Mouse (Mus musculus) kidney, adult 18-20 months (tissue): ENCODE results near the gene Cdt1.

Experiments
- DNase-seq: peaks from one replicate; pipeline ENCODE4 v3.0.0; 2021

Gene Cdt1

GRCm38 (mm10) chr8:122567361-122568108, at the start of gene Cdt1:
TSS of gene Cdt1 (plus strand) at chr8:122568015.
- peak; percentile 95 for DNase-seq

DNA sequence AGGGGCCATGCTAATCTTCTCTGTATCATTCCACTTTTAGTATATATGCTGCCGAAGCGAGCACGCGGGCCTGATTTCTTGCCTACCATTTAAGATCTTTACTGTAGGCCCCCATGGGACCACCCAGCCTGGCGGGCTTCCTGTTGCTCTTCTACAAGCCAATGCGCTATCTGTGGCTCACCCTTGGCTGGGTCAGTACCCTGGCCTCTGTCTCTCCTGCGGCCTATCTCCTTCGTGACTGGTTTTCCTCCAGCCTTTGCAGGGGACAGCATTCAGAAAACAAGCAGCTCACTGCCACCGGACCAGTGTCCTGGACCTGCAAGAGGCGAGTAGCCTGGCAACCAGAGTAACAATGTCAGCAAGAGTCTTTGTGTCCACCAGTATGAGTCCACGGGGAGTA, 47.2 kb upstream of the Cdt1 start:
- no peak for DNase-seq

DNA sequence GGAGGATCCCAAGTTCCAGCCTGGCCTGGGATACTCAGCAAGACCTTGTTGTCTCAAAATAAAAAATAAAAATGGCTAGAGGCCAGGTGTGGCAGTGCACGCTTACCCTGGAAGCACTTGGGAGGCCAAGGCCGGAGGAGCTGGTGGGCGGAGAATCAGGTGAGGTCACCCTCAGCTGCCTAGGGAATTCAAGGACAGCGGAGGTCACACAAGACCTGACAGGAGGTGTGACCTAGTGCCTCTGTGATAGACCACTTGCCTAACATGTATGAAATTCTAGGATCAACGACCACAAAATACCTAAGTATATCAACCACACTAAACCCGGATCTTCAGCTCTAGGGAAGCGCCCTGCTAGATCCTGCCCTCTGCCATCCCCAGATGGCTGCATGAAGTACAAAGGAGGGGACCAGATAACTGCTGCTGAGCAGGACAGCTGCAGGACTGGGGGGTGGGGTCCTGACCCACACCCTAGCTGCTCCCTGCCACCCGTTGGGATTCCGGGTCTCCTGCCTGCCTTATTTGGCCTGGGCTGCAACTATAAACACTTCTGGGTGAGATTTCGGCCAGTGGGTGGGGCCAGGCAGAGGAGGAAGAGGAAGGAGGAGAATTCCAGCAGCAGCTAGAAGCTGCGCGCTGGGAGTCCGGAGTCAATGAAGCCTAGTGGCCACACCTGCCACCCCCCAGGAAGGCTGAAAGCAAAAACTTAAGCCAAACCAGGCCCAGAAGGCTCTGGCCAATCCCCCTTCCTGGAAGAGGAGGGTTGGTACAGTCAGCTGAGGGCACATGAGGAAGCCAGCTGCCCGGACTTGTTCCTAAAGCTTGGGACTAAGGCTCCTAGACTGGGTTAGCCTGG, 44.8 kb upstream of the Cdt1 start:
- peak; percentile 88 for DNase-seq

DNA sequence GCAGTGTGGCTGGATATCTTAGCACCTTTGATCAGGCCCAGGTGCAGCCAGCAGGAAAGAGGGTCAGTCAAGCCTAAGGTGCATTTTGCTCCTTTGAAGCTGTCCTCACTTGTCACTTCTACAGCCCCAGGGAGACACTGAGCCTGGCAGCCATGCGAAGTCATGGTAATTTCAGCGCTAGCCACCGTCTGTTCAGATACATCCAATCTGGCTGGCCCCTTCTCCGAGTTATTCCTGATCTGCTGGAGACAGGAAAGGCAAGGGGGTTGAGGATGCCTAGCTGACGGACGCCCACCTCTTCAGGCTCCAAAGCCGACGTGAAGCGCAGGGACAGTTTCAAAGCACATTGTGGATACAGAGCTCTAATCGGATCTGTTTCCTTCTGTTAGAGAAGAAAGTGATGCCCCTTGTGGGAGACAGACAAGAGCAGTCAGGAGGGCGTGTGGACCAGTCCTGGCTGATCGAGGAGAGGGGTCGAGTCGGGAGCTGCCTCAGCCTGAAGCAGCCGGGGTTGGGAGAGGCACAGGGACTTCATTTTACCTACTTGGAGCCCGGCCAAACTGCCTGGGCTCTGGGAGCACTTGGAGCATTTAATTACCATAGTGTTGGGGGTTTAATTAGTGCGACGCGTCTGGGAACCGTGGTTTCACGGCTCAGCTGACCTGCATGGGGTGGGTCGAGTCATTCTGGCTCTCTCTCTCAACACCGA, 44.0 kb upstream of the Cdt1 start:
- DNase-seq: peak; percentile 77

DNA sequence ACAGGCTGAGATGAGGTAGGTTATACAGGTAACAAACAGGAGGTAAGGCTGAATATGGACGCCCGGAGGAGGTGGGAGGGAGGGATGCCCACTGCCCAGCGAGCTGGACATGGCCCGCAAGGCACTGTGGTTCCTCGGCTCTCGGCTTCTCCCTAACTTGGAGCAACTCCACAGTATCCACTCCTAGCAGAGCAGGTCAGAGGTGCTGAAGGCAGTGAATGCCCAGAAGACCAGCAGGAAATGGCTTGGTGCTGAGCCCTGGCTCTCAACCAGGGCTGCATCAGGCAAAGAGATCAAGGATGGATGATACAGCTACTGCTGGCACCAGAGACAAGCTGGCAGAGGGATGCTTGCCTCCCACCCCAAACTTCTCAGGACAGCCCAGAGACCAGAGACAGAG, 43.3 kb upstream of the Cdt1 start:
- DNase-seq: peak; percentile 62

DNA sequence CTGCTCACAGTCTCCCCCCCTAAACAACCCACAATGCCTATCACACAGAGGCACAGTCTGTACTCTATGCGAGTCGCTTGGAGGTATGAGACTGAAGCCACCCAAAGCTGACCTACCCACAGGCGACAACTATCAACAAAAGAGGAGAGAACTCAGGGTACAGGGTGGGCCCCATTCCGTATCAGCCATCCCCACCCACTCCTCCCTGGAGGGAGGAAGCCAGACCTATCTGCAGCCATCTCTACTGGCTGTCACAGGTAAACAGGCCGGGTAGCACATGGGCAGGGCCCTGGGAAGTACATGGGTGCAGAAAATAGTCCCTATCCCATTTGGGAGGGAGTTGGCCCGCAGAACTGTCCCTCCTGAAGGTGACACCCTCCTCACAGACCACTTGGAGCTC, 42.8 kb upstream of the Cdt1 start:
- DNase-seq: no peak

- no peak for DNase-seq
Measured at GRCm38 (mm10) chr8:122526084-122526483, 41.7 kb upstream of the Cdt1 start.

DNA sequence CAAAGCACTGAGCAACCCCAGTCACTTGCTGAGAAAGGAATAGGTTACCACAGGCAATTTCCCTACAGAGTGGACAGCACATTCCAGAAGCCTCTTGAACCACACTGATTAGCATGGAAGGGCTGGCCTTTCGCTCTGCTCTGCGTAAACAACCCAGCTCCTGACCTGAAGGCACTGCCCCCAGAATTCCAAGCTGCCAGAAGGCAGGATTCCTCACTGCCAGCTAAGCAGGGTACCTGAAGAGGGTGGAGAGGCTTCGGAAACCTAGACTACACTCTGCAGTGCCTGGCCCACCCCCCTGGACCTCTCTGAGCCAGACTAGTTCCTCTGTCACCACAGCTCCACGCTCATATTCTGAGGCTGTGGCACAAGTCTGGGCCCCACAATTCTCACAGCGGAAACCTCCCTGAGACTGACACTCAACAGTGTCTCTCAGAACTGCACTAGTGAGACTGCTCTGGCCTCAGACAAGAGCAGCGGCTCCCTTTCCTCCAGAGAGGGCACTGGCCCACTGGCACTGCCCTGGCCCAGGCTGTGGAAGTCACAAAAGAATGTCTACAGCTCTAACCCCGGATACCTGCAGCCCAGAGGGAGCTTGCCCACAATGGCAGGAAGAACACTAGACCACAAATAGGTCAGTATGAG, 41.2 kb upstream of the Cdt1 start:
- DNase-seq: peak; percentile 78

- no peak for DNase-seq
Measured at GRCm38 (mm10) chr8:122527937-122528336, 39.9 kb upstream of the Cdt1 start.

DNA sequence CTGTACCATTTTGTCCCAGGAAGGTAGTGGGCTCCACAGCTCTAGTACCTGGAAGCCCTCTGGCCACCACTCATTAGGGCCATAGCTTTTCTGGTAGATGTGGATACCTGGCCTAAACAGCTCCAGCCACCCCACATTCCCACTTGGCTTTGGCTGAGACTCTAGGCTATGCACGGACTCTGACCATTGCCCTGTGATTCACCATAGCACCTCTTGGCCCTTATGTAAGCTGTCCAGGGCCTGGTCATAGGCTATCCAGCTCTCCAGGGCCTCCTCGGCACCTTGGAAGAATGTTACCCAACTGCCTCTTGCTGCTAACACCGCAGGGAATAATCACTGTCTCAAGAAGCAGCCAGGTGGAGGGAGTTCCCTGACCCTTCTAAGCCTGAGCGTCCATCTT, 38.7 kb upstream of the Cdt1 start:
- DNase-seq: peak; percentile 68

DNA sequence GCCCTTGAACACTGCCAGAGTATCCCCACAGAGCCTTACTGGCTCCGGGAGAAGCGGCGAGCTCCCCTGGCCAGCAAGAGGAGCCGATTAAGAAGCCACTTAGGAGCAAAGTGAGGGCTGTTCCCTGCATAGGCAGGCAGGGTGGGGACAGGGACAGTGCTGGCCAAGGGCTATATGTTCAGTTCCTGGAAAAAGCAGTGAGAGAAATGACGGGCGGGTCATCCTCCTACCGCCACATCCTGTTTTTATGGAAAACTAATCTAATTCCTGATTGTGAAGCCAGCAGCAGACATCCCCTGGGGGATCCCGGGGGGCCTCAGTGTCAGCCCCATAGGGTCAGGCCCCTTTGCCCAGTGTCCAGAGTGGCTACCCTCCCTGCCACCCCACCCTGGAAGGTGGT, 36.5 kb upstream of the Cdt1 start:
- DNase-seq: no peak

- no peak for DNase-seq
Measured at GRCm38 (mm10) chr8:122537033-122537432, 30.8 kb upstream of the Cdt1 start.

GRCm38 (mm10) chr8:122537812-122538211, 30.0 kb upstream of the Cdt1 start:
- no peak for DNase-seq

- no peak for DNase-seq
Measured at GRCm38 (mm10) chr8:122538310-122539076, 29.3 kb upstream of the Cdt1 start.

DNA sequence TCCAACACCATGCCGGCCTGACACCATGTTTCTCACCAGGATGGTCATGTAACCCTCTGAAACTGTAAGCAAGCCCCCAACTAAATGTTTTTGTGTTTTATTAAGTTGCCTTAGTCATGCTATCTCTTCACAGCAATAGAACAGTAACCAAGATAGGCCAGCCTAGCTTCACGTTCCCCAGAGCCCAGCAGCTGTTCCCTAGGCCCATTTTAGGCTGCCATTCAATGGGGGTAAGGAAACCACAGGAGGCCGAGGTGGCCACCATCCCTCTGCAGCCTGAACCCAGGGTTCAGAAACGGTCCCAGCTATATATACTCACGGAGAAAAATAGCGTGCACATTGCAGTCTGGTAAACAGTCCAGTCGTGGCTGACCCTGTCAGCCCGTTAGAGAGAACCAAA, 23.7 kb upstream of the Cdt1 start:
- DNase-seq: no peak

DNA sequence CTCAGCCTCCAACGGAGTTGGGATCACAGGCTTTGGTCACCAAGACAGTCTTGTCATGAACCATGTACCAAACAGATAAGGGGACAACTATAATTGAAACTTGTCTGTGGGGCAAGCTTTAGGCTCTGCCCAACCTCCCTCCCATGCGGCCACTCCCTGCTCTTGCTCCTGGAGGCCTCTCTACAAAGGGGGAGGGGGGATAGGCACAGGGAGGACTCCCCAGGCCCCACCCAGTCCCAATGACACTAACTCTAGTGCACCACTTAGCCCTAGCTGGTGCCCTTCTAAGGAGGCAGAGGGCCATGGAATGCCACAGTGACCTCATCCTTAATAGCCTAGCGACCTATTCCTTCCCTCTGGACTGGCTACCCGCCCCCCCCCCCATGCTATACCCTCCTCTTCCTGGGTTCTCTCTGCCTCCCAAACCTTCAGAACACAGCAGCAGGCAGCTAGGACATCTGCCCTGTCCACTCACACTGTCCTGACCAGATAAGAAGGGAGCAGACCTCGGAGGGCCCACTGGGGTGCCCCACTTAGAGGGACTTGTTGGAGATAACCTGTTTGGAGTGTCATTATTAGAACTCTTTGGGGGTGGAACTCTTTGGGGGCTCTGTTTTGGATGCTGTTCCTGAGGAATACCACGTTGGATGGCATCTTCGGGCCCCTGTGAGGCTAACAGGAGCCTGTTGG, 21.6 kb upstream of the Cdt1 start:
- DNase-seq: no peak

GRCm38 (mm10) chr8:122546811-122547453, 20.9 kb upstream of the Cdt1 start:
- peak; percentile 88 for DNase-seq

GRCm38 (mm10) chr8:122547815-122548214, 20.0 kb upstream of the Cdt1 start:
- DNase-seq: no peak

DNA sequence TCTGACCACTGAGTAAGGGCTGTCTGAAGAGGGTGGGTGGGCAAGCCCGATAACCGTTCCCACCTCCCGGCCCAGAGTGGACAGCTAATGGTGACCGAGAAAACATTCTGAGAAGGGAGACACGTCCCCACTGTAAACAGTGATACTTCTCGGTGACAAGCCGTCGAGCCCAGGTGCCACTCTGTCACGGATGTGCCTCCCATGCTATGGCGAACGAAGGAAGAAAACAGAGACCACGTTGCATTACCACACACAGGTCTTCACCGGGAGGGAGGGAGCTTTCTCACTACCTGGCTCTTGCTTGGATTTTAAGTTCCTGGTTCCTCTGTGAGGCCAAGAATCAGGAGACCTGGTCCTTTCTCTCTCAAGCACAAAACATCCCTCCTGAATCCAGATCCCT, 19.5 kb upstream of the Cdt1 start:
- DNase-seq: no peak

- no peak for DNase-seq
Measured at GRCm38 (mm10) chr8:122548891-122549439, 18.9 kb upstream of the Cdt1 start.
